Mouse (Mus musculus) kidney, adult 18-20 months (tissue): ENCODE measurements around the gene Zfp94.
"Not testable (repeated sequence)": the region's sequence is repeated elsewhere in the genome, so short reads cannot be mapped to it uniquely, and the experiment has no call there.

Source experiments
- DNase-seq: peaks from one replicate; pipeline ENCODE4 v3.0.0; 2021

Gene Zfp94

DNA sequence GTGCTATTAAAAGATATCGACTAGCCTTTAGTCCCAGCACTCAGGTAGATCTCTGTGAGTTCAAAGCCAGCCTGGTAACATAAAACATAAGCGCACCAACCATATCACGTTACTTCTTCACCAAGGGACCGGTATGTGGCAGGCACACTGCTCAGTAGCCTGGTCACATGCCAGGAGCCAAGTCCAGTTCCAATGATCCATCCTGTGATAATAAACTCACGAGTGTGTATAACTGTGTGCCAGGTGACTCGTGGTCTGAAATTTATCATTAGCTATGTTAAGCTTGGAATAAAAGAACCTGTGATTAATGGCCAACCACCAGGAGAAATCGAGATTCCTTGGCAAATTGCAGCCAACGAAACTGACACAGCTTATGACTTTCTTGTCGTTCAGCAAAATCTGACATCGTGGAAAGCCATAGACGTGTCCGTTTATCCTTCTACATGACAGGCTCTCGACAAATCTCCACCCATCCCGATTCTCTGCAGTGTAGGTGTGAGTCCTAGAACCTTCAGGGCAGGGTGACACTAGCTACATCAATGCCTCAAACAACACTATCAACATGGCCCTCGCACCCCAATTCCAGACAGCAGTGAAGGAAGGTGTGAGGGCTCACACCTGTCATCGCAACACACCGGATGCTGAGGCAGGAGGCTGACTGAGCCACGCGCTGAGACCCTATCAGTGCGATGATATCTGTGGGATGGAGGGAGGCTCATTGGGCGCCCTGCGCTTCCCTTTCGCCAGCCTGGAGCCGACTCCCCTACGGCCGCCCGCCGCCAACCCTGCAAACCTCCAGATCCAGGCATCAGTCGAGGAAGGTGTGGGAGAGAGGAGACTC lies 520 bp downstream of the Zfp94 start:
- peak; percentile 16 for DNase-seq

DNA sequence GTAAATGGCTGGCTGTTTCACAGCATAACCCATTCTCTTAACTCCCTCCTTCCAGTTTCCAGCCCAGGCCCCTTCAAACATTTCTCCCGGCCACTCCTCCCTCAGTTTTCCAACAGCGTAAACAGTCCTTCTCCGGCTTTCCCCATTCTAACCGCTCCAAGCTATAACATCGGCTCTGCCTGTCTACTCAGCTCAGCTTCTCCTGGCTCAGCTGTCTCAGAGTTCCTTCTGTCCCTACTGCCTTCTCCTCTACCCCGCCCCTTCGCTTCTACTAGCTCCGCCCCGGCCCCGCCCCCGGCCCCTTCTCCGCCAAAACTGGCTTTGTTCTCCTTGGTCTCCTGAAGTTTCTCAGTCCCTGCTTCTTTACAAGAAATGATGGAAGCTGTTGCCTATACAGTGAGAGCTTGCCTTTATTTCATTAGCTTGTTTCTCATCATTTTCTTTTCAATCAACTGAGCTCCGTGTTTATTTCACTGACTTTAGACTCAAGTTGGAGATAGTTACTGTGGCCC lies 15.6 kb downstream of the Zfp94 start, which contains the start of gene Zfp61:
Zfp61 (minus strand) TSS at position 462 of the 512 bp plus-strand sequence.
- peak; percentile 23 for DNase-seq

DNA sequence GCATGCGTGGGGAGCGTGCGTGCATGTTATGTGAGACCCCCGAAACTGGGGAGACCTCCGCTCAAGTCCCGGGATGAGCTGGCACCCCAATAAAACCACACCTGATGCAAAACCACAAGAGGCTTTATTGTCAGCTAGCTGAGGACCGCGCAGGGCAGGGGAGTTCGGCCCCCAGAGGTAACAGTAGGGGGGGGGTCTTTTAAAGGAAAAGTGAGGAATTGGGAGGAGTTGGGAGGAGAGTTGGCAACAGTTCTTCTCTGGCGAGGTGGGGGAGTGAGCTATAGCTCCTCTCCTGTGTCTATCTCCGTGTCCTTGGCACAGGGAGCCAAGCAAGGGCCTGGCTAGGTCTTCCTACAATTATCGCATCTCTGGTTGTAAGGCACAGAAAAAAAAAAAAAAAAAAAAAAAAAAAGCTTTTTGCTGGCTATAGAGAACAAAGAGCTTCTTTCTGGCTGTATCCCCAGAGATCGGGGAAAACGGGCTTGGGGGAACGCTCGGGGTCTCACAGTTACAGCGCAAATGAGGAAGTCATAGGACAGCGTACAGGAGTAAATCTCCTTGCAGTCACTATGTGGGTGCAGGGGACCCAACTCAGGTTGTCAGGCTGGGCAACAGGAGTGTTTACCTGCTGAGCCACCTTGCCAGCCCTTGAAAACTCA lies 16.5 kb downstream of the Zfp94 start:
- peak; percentile 17 for DNase-seq

DNA sequence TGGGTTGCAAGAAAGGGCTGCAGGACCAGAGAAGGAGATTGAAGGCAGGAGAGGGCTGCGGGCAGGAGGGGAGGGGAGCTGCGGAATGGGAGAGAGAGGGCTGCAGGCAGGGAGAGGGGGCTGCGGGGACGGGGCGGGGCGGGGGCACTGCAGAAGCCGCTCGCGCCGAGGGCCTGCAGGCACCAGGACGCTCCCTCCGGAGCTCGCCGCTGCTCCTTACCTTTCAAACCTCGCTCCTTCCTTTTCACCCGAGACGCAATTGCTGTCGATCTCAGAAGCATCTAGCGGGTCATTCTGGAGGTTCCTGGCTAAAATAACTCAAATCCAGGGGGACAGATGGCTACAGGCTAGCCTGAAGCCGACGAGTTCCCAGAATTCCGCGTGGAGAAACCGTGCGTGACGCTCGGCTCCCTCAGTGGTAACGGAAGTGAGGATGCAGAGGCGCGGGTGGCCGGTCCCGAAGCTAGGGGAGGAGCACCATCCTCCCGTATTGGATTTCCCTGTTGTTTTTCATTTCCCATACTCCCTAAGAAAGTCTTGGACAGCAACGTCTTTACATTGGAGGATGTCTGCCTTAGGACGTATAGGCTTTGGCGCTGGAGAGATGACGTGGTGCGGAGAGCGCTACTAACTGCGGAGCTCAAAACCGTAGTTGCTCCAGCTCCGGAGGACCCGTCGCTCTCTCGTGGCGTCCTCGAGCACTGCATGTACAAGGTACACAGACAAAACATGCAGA lies 17.3 kb downstream of the Zfp94 start:
- peak; percentile 78 for DNase-seq

DNA sequence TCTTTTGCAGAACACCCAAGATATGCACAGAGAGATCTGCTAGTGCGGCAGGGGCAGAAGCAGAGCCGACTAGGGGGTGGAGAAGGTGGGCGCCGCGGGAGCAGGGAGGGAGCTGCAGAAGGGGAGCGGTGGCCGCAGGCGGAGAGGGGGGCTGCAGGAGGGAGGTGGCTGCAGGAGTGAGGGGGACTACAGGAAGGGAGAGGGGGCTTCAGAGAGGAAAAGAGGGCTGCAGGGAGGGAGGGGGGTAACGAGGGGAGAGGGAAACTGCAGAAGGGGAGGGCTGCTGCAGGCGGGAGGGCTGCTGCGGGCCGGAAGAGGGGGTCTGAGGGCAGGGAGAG lies 17.9 kb downstream of the Zfp94 start:
- DNase-seq: no peak

DNA sequence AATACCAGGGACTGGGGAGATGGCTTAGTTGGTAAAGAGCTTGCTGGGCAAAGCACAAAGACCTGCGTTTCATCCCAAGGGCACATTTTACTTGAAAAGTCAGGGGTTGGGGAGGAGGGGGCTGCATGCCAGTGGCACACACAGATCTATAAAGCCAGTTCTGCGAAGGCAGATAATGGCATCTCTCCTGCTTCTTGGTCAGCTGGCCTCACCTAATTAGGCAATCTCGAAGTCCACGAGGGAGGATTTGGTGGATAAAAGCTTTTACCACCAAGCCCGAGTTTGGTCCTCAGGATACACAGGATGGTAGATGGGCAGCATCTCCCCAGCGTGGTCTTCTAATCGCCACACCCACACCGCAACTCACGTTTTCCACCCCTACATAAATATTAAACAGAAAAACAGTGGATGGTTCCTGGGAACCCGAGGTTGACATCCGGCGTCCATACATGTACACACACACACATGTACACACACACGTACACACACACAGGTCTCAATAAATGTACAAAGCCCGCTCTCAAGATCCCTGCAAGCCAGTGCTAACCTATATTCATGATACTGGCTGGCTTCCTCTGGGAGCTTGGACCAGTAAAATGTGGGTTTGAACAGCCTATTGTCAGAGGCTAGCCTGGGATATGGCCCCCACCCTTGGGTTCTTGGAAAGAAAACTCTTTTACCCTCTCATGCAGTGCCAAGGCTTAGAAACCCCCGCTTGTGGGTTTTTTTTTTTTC lies 18.9 kb downstream of the Zfp94 start:
- no peak for DNase-seq

DNA sequence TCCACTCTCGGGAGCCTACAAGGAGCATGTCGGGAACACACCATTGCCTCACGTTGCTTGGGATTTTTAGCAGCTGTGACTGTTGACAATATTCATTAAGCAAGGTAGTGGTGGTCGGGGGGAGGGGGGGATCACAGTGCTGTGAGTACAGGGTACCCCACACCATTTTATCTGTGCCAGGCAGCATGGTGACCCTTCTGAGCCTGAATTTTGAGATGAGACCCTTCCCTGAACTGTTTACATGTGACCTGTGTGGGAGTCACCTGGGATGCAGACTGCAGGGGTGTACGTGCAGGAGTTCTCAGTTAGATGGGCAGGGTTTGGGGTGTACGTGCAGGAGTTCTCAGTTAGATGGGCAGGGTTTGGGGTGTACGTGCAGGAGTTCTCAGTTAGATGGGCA lies 20.1 kb downstream of the Zfp94 start:
- DNase-seq: no peak

DNA sequence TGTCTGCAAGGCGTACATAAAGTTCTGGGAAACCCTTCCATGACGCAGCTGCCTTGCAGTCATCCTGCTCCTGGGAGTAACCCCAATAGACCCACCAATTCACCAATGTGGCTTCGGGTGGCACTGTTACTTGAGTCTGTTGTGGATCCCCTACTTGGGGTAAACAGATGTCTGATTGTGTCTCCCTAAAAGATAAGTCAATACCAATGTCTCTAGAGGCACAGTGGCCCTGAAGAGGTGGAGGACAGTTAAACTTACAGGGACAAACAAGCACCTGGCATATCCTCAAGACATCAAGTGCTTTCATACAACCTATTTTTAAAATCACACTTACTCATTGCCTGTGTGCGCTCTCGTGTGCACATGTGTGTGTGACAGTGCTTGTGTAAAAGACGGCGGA lies 21.1 kb downstream of the Zfp94 start:
- DNase-seq: no peak

DNA sequence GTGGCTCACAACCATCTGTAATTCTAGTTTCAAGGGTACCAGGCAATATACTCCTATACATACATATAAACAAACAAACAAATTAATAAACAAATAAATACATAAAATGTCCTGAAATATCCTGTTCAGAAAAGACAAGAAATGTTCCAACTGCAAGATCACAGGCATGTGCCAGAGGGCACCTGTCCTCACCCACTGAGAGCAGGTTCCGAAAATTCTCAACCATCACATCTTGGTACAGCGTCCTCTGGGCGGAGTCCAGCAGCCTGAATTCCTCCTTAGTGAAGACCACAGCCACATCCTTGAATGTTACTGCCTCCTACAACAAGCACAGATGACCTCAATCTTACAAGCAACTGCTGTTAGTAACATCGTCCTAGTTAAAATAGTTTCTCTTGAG lies 21.7 kb downstream of the Zfp94 start:
- no peak for DNase-seq

DNA sequence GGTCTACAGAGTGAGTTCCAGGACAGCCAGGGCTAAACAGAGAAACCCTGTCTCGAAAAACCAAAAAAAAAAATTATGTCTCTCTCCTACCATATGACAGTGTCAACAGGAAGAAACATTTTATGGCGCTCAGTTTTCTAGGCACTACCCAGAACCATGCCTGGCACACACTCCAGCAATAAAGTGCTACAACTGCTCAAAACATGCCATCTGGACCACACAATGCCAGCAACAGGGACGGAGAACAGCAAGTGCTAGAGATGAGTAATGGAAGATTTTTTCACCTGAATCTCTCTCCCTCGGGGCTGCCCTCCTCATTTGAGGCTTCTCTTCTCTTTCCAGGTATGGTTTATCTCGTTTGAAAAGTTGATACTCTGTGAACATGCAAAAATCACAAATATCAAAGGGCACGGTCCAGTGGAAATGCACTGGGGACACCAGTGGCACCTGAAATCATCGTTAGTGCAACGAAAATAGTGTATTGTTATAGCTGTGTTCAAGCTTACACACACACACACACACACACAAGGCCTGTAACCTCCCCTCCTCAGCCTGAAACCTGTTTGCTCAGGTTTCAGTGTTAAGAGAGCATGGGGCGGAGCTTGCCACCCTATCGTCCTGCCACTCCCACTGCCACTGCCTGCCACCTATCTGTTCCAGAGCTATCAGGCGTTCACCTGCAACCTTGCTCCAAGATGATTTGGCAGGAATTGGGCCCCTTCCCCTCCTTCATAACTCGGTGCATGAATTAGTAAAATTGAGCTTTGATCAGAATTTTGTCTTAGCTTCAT lies 23.2 kb downstream of the Zfp94 start:
- no peak for DNase-seq

DNA sequence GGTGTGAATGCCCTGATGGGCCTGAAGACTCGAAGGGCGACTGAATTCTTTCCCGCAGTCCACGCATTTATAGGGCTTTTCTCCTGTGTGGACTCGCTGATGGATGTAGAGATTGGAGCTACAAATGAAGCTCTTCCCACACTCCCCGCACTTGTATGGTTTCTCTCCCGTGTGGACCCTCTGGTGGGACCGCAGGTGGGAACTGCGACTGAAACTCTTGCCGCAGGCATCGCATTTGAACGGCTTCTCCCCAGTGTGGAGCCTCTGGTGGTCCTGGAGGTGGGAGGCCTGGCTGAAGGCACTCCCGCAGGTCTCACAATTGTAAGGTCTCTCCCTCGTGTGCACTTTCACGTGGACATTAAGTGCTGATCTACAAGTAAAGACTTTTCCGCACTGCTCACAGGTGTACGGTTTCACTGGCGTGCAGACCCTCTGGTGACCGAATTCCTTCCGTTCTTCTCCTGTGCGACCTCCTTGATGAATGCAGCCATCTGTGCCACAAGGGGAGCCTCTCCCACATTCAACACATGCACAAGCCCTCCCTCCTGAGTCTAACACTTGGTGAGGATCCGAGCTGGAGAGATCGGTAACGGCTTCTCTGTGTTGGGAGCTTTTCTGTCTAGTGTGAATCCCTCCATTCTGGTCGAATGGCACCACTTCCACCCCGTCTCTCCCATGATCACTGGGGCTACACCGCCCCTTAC lies 24.9 kb downstream of the Zfp94 start:
- no peak for DNase-seq

DNA sequence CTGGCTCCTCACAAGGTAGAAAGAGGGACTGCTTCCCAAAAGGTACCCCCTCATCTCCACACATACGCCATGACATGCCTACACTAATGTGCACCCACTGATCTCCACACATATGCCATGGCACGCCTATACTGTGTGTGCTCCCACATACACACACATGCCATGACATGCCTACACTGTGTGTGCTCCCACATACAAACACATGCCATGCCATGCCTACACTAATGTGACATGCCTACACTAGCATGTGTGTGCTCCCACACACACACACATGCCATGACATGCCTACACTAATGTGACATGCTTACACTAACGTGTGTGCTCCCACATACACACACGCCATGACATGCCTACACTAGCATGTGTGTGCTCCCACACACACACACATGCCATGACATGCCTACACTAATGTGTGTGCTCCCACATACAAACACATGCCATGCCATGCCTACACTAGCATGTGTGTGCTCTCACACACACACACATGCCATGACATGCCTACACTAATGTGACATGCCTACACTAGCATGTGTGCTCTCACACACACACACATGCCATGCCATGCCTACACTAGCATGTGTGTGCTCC lies 26.3 kb downstream of the Zfp94 start:
- DNase-seq: no peak

DNA sequence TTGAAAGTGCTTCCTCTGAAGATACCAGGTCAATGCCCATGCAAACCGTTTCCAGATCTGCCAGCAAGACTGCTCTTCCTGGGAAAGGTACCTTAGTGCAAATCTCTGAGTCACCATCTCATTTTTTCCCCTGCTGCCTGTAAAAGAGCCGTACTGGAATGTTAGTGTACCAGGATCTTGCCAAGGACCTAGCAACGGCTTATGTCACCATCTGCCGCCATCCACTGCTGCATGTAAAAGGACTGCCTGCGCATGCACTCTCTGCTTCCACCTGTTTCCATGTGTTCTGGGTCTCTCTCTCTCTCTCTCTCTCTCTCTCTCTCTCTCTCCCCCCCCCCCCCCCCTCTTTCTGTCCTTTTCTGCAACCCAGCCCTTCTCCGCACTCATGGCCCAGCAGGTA lies 28.0 kb downstream of the Zfp94 start:
- no peak for DNase-seq

DNA sequence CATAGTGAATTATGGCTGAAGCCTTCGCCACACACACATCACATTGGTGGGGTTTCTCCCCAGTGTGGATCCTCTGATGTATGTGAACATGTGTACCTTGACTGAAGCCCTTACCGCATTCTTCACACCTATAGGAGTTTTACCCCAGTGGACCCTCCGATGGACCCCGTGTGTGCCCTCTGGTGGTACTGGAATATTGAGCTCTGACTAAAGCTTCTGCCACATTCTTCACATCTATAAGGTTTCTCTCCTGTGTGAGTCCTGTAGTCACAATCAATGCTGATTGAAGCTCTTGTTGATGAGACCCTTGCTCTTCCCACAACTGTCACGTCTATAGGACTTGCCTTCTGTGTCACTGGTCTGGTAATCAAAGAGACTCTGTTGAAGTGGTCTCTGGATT lies 28.8 kb downstream of the Zfp94 start:
- no peak for DNase-seq

DNA sequence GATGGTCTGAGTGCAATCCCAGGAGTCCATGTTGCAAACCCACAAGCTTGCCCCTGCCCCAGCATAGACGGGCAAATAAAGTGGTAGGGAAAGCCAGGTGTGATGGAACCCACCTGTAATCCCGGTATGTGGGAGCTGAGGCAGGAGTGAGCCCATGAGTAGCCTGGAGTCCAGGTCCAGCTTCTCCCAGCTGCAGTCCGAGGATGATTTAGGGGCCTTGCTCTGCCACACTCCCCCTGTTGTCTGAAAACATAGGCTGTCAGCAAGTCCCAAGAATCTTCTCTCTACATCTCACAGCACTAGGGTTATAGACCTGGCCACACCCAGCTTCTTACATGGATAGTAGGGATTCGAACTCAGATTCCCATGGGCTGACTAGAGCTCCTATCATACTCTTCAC lies 29.6 kb downstream of the Zfp94 start:
- DNase-seq: no peak

DNA sequence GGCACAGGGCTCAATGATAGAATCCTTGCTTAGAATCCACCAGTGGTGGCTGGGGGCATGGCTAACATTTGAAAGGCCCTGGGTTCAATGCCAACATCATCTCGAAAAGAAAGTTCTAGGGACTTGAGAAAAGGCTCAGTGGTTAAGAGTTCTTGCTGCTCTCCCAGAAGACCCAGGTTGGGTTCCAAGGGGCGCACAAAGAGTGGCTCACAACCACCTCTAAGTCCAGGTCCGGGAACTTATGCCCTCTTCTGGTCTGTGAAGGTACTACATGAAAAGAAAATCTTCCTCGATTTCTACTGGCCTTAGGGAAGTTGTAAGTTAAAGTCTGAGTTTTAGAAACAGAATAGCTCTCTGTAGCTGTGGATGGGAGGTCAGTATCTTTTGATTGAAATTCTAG lies 30.4 kb downstream of the Zfp94 start:
- DNase-seq: no peak

DNA sequence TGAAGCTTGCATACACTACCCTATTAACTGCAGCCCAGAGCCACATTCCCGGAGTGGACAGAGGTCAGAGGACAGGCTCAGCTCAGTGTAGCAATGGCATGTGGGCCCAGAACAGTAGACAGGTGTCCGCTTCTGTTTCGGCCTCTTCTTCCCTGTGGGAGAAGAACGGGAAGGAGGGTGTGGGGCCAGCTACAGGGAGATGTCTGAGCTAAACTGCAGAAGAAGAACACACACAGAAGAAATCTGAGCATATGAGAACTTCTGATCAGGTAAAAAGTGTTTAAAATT lies 35.7 kb downstream of the Zfp94 start:
- peak; percentile 38 for DNase-seq

DNA sequence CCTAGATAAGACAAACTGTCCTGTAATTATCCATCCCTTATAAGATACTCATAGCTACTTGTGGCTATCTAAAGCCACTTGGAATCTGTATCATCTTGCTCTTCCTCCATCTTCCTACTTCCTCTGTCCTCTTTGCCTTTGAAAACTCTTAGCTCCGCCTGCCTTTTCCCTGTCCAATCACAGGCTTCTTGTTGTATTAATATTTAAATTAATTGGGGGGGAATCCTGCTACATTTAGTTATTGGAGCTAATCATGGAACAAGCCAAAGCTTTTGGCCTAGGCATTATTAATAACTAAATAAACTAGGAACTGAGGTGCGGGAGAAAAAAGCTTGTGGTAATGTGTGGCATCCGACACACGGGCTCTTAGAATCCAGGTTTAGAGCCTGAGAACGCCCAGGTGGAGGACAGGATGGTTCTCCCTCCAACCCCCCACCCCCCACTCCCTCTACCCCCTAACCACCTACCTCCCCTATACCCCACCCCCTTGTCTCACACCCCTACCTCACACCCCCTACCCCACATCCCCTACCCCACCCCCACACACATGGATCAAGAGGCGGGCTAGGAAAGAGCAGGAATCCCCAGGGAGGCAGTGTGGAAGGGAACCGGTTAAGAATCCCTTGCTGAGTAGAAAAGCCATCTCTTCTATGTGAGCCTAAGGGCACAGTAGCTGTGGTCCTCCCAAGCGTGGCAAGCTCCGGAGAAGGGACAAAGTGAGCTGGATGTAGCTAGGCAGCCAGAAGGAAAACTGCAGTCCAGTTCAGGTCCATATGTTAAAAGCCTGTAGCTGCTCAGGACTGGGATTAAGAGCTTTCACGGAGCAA lies 36.2 kb downstream of the Zfp94 start:
- no peak for DNase-seq

DNA sequence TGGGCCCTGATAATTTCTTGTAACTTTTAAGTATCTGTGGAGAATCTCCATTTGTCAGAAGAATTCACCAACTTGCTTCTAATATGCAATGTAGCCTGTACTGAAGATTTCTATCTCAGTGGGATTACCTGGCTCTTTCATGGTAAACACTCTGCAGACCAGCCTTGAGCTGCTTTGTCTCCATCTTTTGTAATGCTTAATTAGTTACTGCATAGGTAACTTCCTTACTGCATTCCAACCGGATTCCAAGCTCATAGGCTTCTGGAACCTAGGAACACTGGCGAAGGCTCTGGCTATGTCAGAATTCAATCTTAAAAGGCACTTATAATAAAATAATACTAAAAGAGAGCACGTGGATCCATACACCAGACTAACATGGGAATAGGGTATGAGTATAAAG lies 37.7 kb downstream of the Zfp94 start:
- not testable (repeated sequence) for DNase-seq

DNA sequence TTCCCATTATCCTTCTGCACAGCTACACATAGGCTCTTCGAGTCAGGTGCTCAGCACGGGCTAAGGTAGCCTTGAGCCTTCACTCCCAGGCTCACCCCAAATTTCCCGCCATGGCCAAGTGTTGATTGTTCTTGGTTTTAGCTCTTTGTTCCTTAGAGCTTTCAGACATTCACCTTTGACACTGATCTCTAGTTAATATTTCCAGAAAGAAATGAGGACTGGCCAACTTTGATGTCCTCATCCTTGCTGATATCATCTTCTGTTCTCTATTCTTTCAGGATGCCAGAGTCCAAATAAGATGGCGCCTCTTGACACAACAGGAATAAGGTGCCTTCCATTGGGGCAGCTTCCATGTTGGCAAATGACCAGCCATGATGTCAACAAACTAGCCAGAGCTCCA lies 42.0 kb downstream of the Zfp94 start:
- no peak for DNase-seq
